Mouse (Mus musculus) monocyte, adult 5-6 weeks (primary cell): Measurements from ENCODE around the gene Zfp715. TPM values are rescaled to one million over a fixed set of nuclear protein-coding genes. Genes with fewer than 3 reads are reported as not detected.
A peak's percentile ranks its signal among the peaks of the same experiment; 100 is the strongest.
"Not testable (repeated sequence)": the region's sequence is repeated elsewhere in the genome, so short reads cannot be mapped to it uniquely, and the experiment has no call there.

ENCODE experiments used
- ATAC-seq: fragments of 153-309, 156-312 bp; replicated peaks from 2 replicates; pipeline ENCODE4 v1.8.0; 2017; ENCODE audit warnings: mild to moderate bottlenecking; ENCODE audit not compliant: low TSS enrichment, insufficient number of reproducible peaks, severe bottlenecking, poor library complexity, low FRiP score
- total RNA-seq: library from RNA; stranded (forward); fragments of 200-1000, 200-491, 200-594 nt; gene quantifications from 3 replicates; pipeline ENCODE4 v1.2.3, GENCODE M21; 2017

The Zfp715 gene
- total RNA-seq, result 21.8 to 30.9 TPM (median 27.9 TPM) in 3 replicates

DNA sequence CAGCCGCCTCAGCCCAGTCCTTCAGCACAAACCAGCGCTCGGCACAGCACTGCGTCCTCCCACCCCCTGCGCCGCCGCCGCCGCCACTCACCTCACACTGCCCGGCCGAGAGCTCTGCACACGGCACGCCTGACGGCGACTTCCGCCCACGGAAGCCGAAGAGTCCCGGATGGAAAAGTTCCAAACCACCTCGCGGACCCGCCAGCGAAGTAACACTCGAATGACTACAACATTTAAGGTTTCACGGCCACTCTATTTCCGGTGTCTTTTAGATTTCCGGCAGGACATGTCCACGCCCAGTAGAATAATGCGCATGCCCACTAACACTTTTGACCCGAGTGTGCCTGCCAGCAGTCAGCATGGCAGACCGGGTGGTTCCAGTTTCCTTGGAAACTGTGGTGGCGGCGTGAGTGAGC lies at the start of gene Zfp715:
Gene Zfp715, minus strand, starts transcription at position 282 of the 416 bp plus-strand sequence.
- ATAC-seq, result peak; percentile 98

GRCm38 (mm10) chr7:43362021-43362420 lies 48.9 kb upstream of the Zfp715 start:
- no peak for ATAC-seq

- ATAC-seq, result no peak
Measured at GRCm38 (mm10) chr7:43361442-43361841, 48.3 kb upstream of the Zfp715 start.

DNA sequence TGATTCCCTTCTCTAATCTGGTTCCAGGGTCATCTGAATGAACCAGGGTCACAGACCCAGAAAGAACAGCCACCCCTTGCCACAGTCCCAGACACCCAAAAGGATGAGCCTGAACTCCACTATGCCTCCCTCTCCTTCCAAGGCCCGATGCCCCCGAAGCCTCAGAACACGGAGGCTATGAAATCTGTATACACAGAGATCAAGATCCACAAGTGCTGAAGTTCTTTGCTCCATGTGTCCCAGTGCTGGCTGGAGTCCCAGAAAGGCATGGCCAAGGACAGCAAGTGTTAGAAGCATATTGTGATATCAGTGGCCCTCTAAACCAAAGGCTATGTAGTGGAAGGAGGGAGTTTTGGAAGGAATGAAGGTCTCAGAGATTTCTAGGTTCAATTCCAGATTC lies 45.5 kb upstream of the Zfp715 start:
- ATAC-seq, result no peak

- no peak for ATAC-seq
Measured at GRCm38 (mm10) chr7:43354893-43355835, 42.1 kb upstream of the Zfp715 start.

DNA sequence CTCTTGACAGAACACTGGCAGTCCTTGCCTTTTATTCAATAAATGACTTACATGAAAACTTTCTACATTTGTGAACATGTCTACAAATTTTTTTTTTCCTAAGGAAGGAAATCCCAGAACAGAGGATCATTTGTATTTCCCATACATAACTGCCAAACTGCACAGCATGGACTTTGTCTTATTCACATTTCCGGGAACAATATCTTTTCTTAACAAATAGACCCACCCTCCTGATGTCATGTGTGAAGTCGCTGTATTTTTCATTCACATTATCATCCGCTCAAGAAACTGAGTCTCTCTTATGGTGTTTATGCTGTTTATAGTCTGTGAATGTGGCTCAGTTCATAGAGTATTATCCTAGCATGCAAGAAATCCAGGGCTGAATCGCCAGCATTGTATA lies 40.7 kb upstream of the Zfp715 start:
- ATAC-seq, result no peak

- ATAC-seq, result peak; percentile 70
Measured at GRCm38 (mm10) chr7:43353118-43353517, 40.0 kb upstream of the Zfp715 start.

GRCm38 (mm10) chr7:43351154-43351553 lies 38.1 kb upstream of the Zfp715 start, which contains the start of gene Siglecf:
TSS of gene Siglecf (plus strand) at chr7:43351341.
- no peak for ATAC-seq

DNA sequence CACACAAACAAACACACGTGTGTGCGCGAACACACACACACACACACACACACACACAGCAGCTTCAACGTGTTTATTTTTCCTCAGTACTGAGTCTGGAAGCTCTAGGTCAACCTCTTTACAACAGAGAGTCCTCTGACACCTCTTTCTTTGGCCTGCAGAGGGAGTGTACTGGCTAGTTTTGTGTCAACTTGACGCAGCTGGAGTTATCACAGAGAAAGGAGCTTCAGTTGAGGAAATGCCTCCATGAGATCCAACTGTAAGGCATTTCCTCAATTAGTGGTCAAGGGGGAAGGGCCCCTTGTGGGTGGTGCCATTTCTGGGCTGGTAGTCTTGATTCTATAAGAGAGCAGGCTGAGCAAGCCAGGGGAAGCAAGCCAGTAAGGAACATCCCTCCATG lies 36.5 kb upstream of the Zfp715 start:
- not testable (repeated sequence) for ATAC-seq

GRCm38 (mm10) chr7:43346571-43346970 lies 33.5 kb upstream of the Zfp715 start:
- no peak for ATAC-seq

DNA sequence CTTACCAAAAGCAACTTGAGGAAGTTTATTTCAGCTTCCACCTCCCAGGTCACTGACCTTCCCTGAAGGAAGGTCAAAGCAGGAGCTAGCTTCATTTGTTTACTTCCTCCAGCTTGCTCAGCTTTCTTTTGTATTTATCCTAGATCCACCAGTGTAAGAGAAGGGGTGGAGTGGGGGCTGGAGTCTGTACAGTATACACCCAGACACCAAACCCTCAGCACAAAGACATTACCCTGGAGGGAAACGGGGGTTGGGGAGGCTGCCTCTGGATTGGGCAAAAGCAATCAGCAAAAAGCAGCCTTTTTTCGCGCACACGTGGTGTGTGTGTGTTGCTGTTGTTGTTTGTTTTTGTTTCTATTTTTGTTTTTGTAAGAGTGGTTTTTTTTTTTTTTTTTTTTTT lies 33.1 kb upstream of the Zfp715 start:
- ATAC-seq, result no peak

GRCm38 (mm10) chr7:43344491-43344890 lies 31.4 kb upstream of the Zfp715 start:
- ATAC-seq, result no peak

DNA sequence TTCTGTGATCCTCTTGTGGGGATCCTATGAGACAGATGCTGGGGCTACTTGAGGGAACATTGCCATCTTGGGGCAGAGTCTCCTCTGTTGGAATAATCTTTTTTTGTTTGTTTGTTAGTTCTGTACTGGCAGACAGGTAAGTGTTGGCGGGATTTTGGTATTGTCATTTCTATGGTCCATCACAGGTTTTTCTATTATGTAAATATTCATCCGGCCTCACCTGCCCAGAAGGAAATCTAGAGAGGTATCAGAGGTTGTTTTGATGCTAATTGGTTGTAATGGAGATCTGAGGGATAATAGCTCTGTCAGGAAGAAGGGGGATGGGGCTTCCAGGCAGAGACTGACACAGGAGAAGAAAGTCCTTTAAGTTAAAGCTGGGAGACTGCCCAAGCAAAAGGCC lies 30.9 kb upstream of the Zfp715 start:
- ATAC-seq, result no peak

GRCm38 (mm10) chr7:43343191-43343590 lies 30.1 kb upstream of the Zfp715 start:
- ATAC-seq, result no peak

- ATAC-seq, result no peak
Measured at GRCm38 (mm10) chr7:43340771-43341170, 27.7 kb upstream of the Zfp715 start.

DNA sequence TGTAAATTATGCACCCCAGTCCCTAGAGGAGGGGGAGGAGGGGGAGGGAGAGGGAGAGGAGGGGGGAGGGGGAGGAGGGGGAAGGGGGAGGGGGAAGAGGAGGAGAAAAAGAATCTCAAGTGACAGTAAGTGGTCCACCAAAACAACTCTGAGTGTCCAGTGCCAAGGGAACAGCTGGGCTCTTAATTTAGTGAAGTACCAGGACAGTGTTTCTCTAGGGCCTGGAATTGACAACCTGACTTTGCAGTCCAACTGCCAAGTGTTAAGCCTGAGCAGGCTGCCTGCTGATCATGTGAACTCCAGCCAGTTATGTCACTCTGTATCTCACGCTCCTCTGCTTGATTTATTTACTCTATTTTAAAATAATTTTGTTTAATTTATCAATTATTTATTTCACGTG lies 20.8 kb upstream of the Zfp715 start:
- ATAC-seq, result no peak

DNA sequence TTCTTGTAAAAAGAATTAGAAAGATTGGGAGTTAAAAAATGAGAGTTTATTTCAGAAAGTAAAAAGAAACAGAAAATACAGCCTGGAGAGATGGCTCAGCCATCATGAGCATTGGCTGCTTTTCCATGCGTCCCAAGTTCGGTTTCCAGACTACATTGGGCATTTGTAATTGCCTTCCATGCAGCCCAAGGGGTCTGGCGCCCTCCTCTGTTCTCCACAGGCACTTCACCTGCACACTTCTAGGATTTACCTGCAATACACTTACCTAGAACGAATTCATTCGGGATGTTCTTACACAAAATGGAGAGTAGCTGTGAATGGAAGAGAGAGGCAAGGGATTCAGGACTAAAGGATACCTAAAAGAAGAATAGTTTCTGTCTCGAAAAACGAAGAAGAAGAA lies 20.1 kb upstream of the Zfp715 start:
- ATAC-seq, result no peak

GRCm38 (mm10) chr7:43328101-43328500 lies 15.0 kb upstream of the Zfp715 start:
- no peak for ATAC-seq

DNA sequence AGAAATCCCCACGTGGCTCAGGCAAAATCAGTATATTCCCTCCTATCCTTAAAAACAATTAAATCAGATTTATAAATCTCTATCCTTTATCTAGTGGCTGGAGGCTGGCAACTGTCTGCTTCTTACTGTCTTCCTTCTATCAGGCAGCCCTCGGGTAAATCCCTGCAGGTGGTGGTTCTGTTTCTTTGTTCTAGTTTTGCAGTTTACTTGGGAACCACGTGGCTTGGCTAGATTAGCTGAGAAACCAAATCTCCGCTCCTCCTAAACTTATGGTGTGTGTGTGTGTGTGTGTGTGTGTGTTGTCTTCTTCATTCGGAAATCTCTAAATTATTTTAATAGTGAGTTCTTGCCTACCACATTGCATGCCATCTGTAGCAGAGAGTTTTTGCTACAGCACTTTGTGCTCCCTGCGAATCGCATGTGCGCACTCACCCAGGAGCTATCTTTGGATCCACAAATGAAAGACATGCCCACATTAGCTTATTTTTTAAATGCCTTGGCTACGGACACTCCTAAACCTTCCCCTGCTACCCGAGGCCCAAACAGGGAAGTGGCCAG lies 13.2 kb upstream of the Zfp715 start:
- no peak for ATAC-seq
